Mouse (Mus musculus): Measurements from ENCODE around the gene Bcar1. TPM values are rescaled to one million over a fixed set of nuclear protein-coding genes. Genes with fewer than 3 reads are reported as not detected.

The Bcar1 gene
- 6.5 and 8.7 TPM in 2 replicates for polyA plus RNA-seq (2012; ENCODE audit: insufficient read depth, insufficient read length, missing spikeins)

GRCm38 (mm10) chr8:111743792-111744696 is at the start of gene Bcar1:
TSS of gene Bcar1 (minus strand) at chr8:111743809.
- Histone ChIP-seq H3K27ac (replicated peaks; ENCODE audit: low read depth, low read length) (peak within 1 kb of the TSS; percentile 78), H3K4me1 (ENCODE audit: control insufficient read depth, insufficient read depth, insufficient read length, low read length) (peaks cover 52% of the 10 kb centered on the region), H3K4me3 (ENCODE audit: insufficient read depth, low read depth, low read length) (peak within 1 kb of the TSS; percentile 86)

GRCm38 (mm10) chr8:111789639-111790038 is 46.0 kb upstream of the Bcar1 start:
- Histone ChIP-seq H3K4me1 (ENCODE audit: control insufficient read depth, insufficient read depth, insufficient read length, low read length) (peaks cover 29% of the 10 kb centered on the region), H3K4me3 (ENCODE audit: insufficient read depth, low read depth, low read length) (no peak overlapping the region), H3K27ac (replicated peaks; ENCODE audit: low read depth, low read length) (no peak overlapping the region)

DNA sequence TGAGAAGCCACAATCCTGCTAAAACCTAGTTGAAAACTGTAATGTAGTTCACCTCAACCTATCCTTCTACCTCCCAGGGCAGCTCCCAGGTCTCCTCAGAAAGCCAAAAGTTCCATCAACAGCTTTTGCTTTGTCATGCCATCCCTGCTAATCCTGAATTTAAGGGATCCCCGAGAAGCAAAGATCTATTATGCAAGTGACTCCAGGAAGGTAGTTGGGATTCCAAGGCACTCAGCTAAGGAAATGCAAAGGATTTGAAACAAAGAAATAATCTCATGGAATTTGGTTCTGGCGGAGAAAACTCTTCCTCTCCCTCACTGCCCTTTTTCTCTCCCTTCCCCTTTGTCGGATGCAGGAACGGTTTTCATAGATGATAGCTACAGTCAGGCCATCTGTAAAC is 45.6 kb upstream of the Bcar1 start:
- H3K4me3 ChIP-seq (ENCODE audit: insufficient read depth, low read depth, low read length): no peak overlapping the region
- no peak overlapping the region for H3K27ac ChIP-seq (replicated peaks; ENCODE audit: low read depth, low read length)
- H3K4me1 ChIP-seq (ENCODE audit: control insufficient read depth, insufficient read depth, insufficient read length, low read length): peaks cover 28% of the 10 kb centered on the region

GRCm38 (mm10) chr8:111788497-111788896 is 44.9 kb upstream of the Bcar1 start:
- H3K27ac ChIP-seq (replicated peaks; ENCODE audit: low read depth, low read length): no peak overlapping the region
- H3K4me3 ChIP-seq (ENCODE audit: insufficient read depth, low read depth, low read length): no peak overlapping the region
- H3K4me1 ChIP-seq (ENCODE audit: control insufficient read depth, insufficient read depth, insufficient read length, low read length): peaks cover 28% of the 10 kb centered on the region

DNA sequence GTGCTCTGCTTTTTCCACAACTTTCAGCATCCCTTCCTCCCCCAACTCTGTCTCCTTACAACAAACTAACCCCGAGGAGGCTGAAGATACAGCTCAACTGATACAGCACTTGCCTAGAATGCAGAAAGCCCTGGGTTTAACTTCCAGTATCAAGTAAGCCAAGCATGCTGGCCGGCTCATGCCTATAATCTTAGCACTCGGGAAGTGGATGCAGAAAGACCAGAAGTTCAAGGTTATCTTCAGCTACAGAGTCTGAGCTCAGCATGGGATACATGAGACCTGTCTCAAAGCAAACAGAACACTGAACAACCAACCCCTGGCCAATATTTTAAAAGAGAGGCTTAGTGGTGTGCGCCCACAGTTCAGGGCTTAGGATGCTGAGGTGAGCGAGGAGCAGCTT is 44.5 kb upstream of the Bcar1 start:
- no peak overlapping the region for H3K27ac ChIP-seq (replicated peaks; ENCODE audit: low read depth, low read length)
- no peak overlapping the region for H3K4me3 ChIP-seq (ENCODE audit: insufficient read depth, low read depth, low read length)
- H3K4me1 ChIP-seq (ENCODE audit: control insufficient read depth, insufficient read depth, insufficient read length, low read length): peaks cover 28% of the 10 kb centered on the region

DNA sequence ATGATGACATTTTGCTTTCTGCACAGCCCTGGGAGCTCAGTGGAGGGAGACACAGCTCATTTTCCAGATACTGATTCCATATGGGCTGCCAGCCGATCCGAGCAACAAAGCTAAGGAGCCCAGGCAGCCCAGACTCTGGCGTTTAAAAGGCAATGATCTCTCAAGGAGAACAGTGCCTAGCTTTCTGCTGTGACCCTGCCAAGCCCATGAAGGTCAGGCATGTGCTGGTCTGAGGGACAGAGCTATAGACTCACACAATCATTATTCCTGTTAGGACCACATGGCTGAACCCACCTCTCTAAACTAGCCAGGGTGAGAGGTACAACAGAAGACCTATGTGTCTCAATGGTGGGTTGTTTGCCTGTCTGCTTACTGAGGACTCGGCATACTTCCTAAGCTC is 44.1 kb upstream of the Bcar1 start:
- H3K4me3 ChIP-seq (ENCODE audit: insufficient read depth, low read depth, low read length): no peak overlapping the region
- H3K4me1 ChIP-seq (ENCODE audit: control insufficient read depth, insufficient read depth, insufficient read length, low read length): peaks cover 28% of the 10 kb centered on the region
- no peak overlapping the region for H3K27ac ChIP-seq (replicated peaks; ENCODE audit: low read depth, low read length)

- no peak overlapping the region for H3K27ac ChIP-seq (replicated peaks; ENCODE audit: low read depth, low read length)
- H3K4me1 ChIP-seq (ENCODE audit: control insufficient read depth, insufficient read depth, insufficient read length, low read length): peaks cover 28% of the 10 kb centered on the region
- no peak overlapping the region for H3K4me3 ChIP-seq (ENCODE audit: insufficient read depth, low read depth, low read length)
Measured at GRCm38 (mm10) chr8:111786701-111787588, 43.3 kb upstream of the Bcar1 start.

DNA sequence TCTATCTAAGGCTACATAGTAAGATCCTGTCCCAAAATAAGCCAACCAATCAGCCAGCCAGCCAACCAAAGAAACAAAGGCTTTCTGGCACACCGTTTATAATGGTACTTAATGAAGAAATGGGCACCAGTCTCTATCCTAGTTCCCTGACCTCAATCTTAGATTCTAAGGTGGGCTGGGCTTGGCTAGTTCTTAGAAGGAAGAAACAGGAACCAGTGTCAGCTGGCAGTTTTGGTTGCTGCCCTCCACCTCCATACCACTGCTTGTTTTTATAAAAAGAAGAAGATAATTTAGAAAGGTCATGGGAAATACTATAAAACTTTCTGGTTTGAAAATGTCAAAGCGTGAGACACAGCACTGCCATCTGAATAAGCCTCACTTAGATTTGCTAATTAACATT is 42.5 kb upstream of the Bcar1 start:
- no peak overlapping the region for H3K4me3 ChIP-seq (ENCODE audit: insufficient read depth, low read depth, low read length)
- H3K4me1 ChIP-seq (ENCODE audit: control insufficient read depth, insufficient read depth, insufficient read length, low read length): peaks cover 28% of the 10 kb centered on the region
- no peak overlapping the region; the same call in 1 of the 2 replicates for H3K27ac ChIP-seq (replicated peaks; ENCODE audit: low read depth, low read length)

DNA sequence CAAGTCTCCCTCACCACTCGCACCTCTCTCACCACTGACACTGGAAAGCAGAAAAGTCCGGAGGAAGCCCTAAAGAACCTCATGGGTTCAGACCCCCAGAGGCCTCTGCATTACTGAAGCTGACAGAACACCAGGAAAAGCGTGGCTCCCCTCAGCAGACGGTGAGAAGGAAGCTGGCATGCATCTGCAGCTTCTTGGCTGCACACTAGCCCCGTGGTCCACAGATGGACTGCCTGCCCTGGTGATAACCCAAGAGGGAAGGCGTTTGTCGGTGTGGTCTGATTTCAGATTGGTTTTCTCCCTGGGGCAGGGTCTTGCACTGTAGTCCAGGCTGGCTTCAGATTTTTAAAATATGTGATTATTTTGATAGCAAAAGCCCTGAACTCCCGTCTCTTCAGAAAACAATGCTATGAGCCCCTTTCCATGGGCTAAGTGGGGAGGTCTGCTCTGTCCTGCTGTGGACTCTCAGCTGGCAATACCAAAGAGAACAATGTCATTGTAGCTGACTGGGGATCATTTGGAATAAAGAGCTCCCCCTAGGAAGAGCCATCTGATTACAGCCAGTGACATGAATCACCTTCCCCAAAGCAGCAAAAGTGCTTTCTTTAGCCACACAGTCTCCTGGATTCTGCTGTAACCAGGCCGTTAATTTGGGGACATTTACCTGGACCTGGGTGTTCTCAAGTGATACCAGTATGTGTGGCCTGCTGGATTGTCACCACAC is 39.2 kb upstream of the Bcar1 start:
- H3K4me3 ChIP-seq (ENCODE audit: insufficient read depth, low read depth, low read length): no peak overlapping the region
- no peak overlapping the region for H3K27ac ChIP-seq (replicated peaks; ENCODE audit: low read depth, low read length)
- H3K4me1 ChIP-seq (ENCODE audit: control insufficient read depth, insufficient read depth, insufficient read length, low read length): peaks cover 22% of the 10 kb centered on the region

DNA sequence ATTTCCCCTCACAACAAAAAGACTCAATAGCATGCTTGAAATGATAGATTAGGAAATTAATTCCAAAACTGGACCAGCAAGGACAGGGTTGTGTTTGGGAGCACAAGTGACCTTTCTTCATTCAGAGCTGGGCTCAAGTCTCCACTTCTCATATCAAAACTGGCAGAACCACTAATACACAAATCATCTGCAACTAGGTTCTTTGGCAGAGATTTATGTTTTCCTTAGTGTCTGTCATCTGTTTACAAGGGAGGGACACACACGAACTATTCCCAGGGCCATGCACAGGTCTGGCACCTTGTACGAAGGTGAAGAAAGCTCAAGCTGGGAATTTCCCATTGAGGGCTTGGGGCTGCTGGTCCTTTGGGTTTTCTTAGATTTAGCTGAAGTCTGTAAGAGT is 38.6 kb upstream of the Bcar1 start:
- peaks cover 22% of the 10 kb centered on the region for H3K4me1 ChIP-seq (ENCODE audit: control insufficient read depth, insufficient read depth, insufficient read length, low read length)
- no peak overlapping the region for H3K4me3 ChIP-seq (ENCODE audit: insufficient read depth, low read depth, low read length)
- no peak overlapping the region for H3K27ac ChIP-seq (replicated peaks; ENCODE audit: low read depth, low read length)

GRCm38 (mm10) chr8:111780697-111781424 is 37.3 kb upstream of the Bcar1 start:
- no peak overlapping the region for H3K4me3 ChIP-seq (ENCODE audit: insufficient read depth, low read depth, low read length)
- H3K27ac ChIP-seq (replicated peaks; ENCODE audit: low read depth, low read length): no peak overlapping the region
- H3K4me1 ChIP-seq (ENCODE audit: control insufficient read depth, insufficient read depth, insufficient read length, low read length): peaks cover 13% of the 10 kb centered on the region; the same call in 1 of the 2 replicates

GRCm38 (mm10) chr8:111779690-111780089 is 36.1 kb upstream of the Bcar1 start:
- H3K27ac ChIP-seq (replicated peaks; ENCODE audit: low read depth, low read length): no peak overlapping the region
- H3K4me1 ChIP-seq (ENCODE audit: control insufficient read depth, insufficient read depth, insufficient read length, low read length): peaks cover 3% of the 10 kb centered on the region; the same call in 1 of the 2 replicates
- H3K4me3 ChIP-seq (ENCODE audit: insufficient read depth, low read depth, low read length): no peak overlapping the region

- H3K4me1 ChIP-seq (ENCODE audit: control insufficient read depth, insufficient read depth, insufficient read length, low read length): 0 out of 2 replicates have a peak, but pooled peaks cover 3% of the 10 kb centered on the region
- no peak overlapping the region for H3K27ac ChIP-seq (replicated peaks; ENCODE audit: low read depth, low read length)
- no peak overlapping the region for H3K4me3 ChIP-seq (ENCODE audit: insufficient read depth, low read depth, low read length)
Measured at GRCm38 (mm10) chr8:111778801-111779200, 35.2 kb upstream of the Bcar1 start.

DNA sequence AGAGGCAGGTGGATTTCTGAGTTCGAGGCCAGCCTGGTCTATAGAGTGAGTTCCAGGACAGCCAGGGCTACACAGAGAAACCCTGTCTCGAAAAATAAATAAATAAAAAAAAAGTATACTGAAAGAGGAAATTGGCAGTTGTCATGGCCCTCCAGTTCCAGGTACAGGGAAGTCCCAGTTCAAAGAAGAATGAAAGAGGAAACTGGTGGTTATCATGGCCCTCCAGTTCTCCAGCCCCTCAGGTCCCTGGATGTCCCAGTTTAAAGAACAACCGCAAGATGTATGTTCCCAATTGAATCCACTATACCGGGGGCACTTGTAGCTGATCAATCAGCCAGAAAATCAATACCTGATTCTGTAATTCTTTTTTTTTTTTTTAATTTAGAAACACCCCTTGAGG is 32.9 kb upstream of the Bcar1 start:
- no peak overlapping the region for H3K27ac ChIP-seq (replicated peaks; ENCODE audit: low read depth, low read length)
- H3K4me3 ChIP-seq (ENCODE audit: insufficient read depth, low read depth, low read length): no peak overlapping the region
- H3K4me1 ChIP-seq (ENCODE audit: control insufficient read depth, insufficient read depth, insufficient read length, low read length): 0 out of 2 replicates have a peak, but pooled peaks cover 7% of the 10 kb centered on the region

Data from brown adipose tissue, adult 24 weeks (tissue).